Mouse (Mus musculus): ENCODE measurements around the gene Tmem184a. TPM values are rescaled to one million over a fixed set of nuclear protein-coding genes. Genes with fewer than 3 reads are reported as not detected.

Tmem184a gene
- polyA plus RNA-seq, 1 experiment from 2014 or later: 0.42 TPM

- Histone ChIP-seq H3K9me3 (replicated peaks) (no peaks in the 10 kb centered on the region), H3K4me3 (peak within 1 kb of the TSS; percentile 86), H3K4me1 (replicated peaks) (peaks cover 12% of the 10 kb centered on the region), H3K27ac (ENCODE audit: poor library complexity, severe bottlenecking) (0 out of 2 replicates have a peak within 1 kb of the TSS, but pooled peaks have one; percentile 24), H3K27me3 (replicated peaks) (no peaks in the 10 kb centered on the region), H3K4me2 (peak within 1 kb of the TSS; percentile 92), H3K36me3 (peaks cover 31% of the 10 kb centered on the region), H3K9ac (peak within 1 kb of the TSS; percentile 92)
- peak; percentile 79 for ATAC-seq (ENCODE audit: insufficient number of reproducible peaks, low FRiP score)
- under 1% methylated on average over 43 of the region's 43 CpGs for WGBS
Observed at GRCm38 (mm10) chr5:139826357-139827055, 6.8 kb upstream of the Tmem184a start, which contains the start of the genes Gm26938 and Psmg3. TSS of gene Gm26938 (minus strand) at chr5:139826407. TSS of gene Psmg3 (minus strand) at chr5:139826885.

- Histone ChIP-seq H3K4me1 (replicated peaks) (peaks cover 12% of the 10 kb centered on the region), H3K27me3 (replicated peaks) (no peaks in the 10 kb centered on the region), H3K9me3 (replicated peaks) (no peaks in the 10 kb centered on the region), H3K27ac (ENCODE audit: poor library complexity, severe bottlenecking) (no peak overlapping the region), H3K36me3 (peaks cover 37% of the 10 kb centered on the region), H3K9ac (peak overlapping the region; percentile 92), H3K4me2 (peak overlapping the region; percentile 92), H3K4me3 (peak overlapping the region; percentile 86)
- no peak for ATAC-seq (ENCODE audit: insufficient number of reproducible peaks, low FRiP score)
- WGBS: 42% methylated on average over 11 of the region's 11 CpGs
Observed at GRCm38 (mm10) chr5:139825947-139826346, 6.2 kb upstream of the Tmem184a start.

- no peak overlapping the region for H3K9ac ChIP-seq
- no peak overlapping the region for H3K4me3 ChIP-seq
- 86% methylated on average over 10 of the region's 10 CpGs for WGBS
- H3K4me2 ChIP-seq: no peak overlapping the region
- no peak overlapping the region for H3K27ac ChIP-seq (ENCODE audit: poor library complexity, severe bottlenecking)
- no peak for ATAC-seq (ENCODE audit: insufficient number of reproducible peaks, low FRiP score)
- H3K36me3 ChIP-seq: peaks cover 37% of the 10 kb centered on the region
- H3K9me3 ChIP-seq (replicated peaks): no peaks in the 10 kb centered on the region
- H3K4me1 ChIP-seq (replicated peaks): peaks cover 12% of the 10 kb centered on the region
- no peaks in the 10 kb centered on the region for H3K27me3 ChIP-seq (replicated peaks)
Observed at GRCm38 (mm10) chr5:139824531-139824930, 4.8 kb upstream of the Tmem184a start.

GRCm38 (mm10) chr5:139821466-139822459, 2.0 kb upstream of the Tmem184a start:
- Histone ChIP-seq H3K4me3 (no peak overlapping the region), H3K4me2 (no peak overlapping the region), H3K36me3 (peaks cover 37% of the 10 kb centered on the region), H3K9me3 (replicated peaks) (no peaks in the 10 kb centered on the region), H3K9ac (no peak overlapping the region), H3K27me3 (replicated peaks) (no peaks in the 10 kb centered on the region), H3K4me1 (replicated peaks) (peaks cover 12% of the 10 kb centered on the region), H3K27ac (ENCODE audit: poor library complexity, severe bottlenecking) (no peak overlapping the region)
- 79% methylated on average over 12 of the region's 12 CpGs for WGBS
- no peak for ATAC-seq (ENCODE audit: insufficient number of reproducible peaks, low FRiP score)

- 44% methylated on average over 4 of the region's 4 CpGs for WGBS
- Histone ChIP-seq H3K4me3 (no peak overlapping the region), H3K9me3 (replicated peaks) (0 out of 2 replicates have a peak, but pooled peaks cover 4% of the 10 kb centered on the region), H3K4me1 (replicated peaks) (0 out of 2 replicates have a peak, but pooled peaks cover 10% of the 10 kb centered on the region), H3K27me3 (replicated peaks) (peaks cover 14% of the 10 kb centered on the region), H3K27ac (ENCODE audit: poor library complexity, severe bottlenecking) (no peak overlapping the region), H3K36me3 (peaks cover 29% of the 10 kb centered on the region), H3K9ac (no peak overlapping the region), H3K4me2 (no peak overlapping the region)
- no peak for ATAC-seq (ENCODE audit: insufficient number of reproducible peaks, low FRiP score)
Observed at GRCm38 (mm10) chr5:139818801-139819200, 916 bp downstream of the Tmem184a start.

- Histone ChIP-seq H3K36me3 (peaks cover 21% of the 10 kb centered on the region), H3K9ac (no peak overlapping the region), H3K4me2 (no peak overlapping the region), H3K4me1 (replicated peaks) (peaks cover 10% of the 10 kb centered on the region; the same call in 1 of the 2 replicates), H3K4me3 (no peak overlapping the region), H3K27me3 (replicated peaks) (peaks cover 22% of the 10 kb centered on the region), H3K27ac (ENCODE audit: poor library complexity, severe bottlenecking) (no peak overlapping the region), H3K9me3 (replicated peaks) (0 out of 2 replicates have a peak, but pooled peaks cover 4% of the 10 kb centered on the region)
- ATAC-seq (ENCODE audit: insufficient number of reproducible peaks, low FRiP score): no peak
- WGBS: 58% methylated on average over 3 of the region's 3 CpGs
Observed at GRCm38 (mm10) chr5:139818056-139818455, 1.7 kb downstream of the Tmem184a start.

GRCm38 (mm10) chr5:139817292-139817691, 2.4 kb downstream of the Tmem184a start:
- Histone ChIP-seq H3K4me1 (replicated peaks) (peaks cover 10% of the 10 kb centered on the region; the same call in 1 of the 2 replicates), H3K27ac (ENCODE audit: poor library complexity, severe bottlenecking) (no peak overlapping the region), H3K27me3 (replicated peaks) (peaks cover 28% of the 10 kb centered on the region), H3K4me3 (no peak overlapping the region), H3K9me3 (replicated peaks) (0 out of 2 replicates have a peak, but pooled peaks cover 4% of the 10 kb centered on the region), H3K9ac (no peak overlapping the region), H3K36me3 (peaks cover 14% of the 10 kb centered on the region), H3K4me2 (no peak overlapping the region)
- no peak for ATAC-seq (ENCODE audit: insufficient number of reproducible peaks, low FRiP score)
- 0% methylated on average over 1 of the region's 1 CpGs for WGBS

- Histone ChIP-seq H3K9ac (no peak overlapping the region), H3K4me3 (no peak overlapping the region), H3K36me3 (peaks cover 5% of the 10 kb centered on the region; the same call in 1 of the 2 replicates), H3K27ac (ENCODE audit: poor library complexity, severe bottlenecking) (no peak overlapping the region), H3K27me3 (replicated peaks) (peaks cover 35% of the 10 kb centered on the region), H3K4me2 (no peak overlapping the region), H3K4me1 (replicated peaks) (peaks cover 17% of the 10 kb centered on the region), H3K9me3 (replicated peaks) (0 out of 2 replicates have a peak, but pooled peaks cover 4% of the 10 kb centered on the region)
- ATAC-seq (ENCODE audit: insufficient number of reproducible peaks, low FRiP score): no peak
Observed at GRCm38 (mm10) chr5:139816445-139816844, 3.3 kb downstream of the Tmem184a start.

- peaks cover 35% of the 10 kb centered on the region for H3K27me3 ChIP-seq (replicated peaks)
- ATAC-seq (ENCODE audit: insufficient number of reproducible peaks, low FRiP score): no peak
- peaks cover 20% of the 10 kb centered on the region for H3K4me1 ChIP-seq (replicated peaks)
- H3K9me3 ChIP-seq (replicated peaks): 0 out of 2 replicates have a peak, but pooled peaks cover 4% of the 10 kb centered on the region
- 0 out of 2 replicates have a peak, but pooled peaks cover under 1% of the 10 kb centered on the region for H3K36me3 ChIP-seq
- 52% methylated on average over 6 of the region's 6 CpGs for WGBS
- H3K4me3 ChIP-seq: no peak overlapping the region
- no peak overlapping the region for H3K9ac ChIP-seq
- H3K4me2 ChIP-seq: no peak overlapping the region
- no peak overlapping the region for H3K27ac ChIP-seq (ENCODE audit: poor library complexity, severe bottlenecking)
Observed at GRCm38 (mm10) chr5:139815964-139816363, 3.8 kb downstream of the Tmem184a start.

GRCm38 (mm10) chr5:139813963-139814381, 5.7 kb downstream of the Tmem184a start:
- H3K9me3 ChIP-seq (replicated peaks): 0 out of 2 replicates have a peak, but pooled peaks cover 4% of the 10 kb centered on the region
- H3K27ac ChIP-seq (ENCODE audit: poor library complexity, severe bottlenecking): no peak overlapping the region
- no peaks in the 10 kb centered on the region for H3K36me3 ChIP-seq
- 16% methylated on average over 13 of the region's 13 CpGs for WGBS
- peaks cover 20% of the 10 kb centered on the region for H3K4me1 ChIP-seq (replicated peaks)
- H3K27me3 ChIP-seq (replicated peaks): peaks cover 35% of the 10 kb centered on the region
- no peak overlapping the region for H3K9ac ChIP-seq
- H3K4me3 ChIP-seq: no peak overlapping the region
- ATAC-seq (ENCODE audit: insufficient number of reproducible peaks, low FRiP score): no peak
- H3K4me2 ChIP-seq: no peak overlapping the region
